Mouse (Mus musculus) megakaryocyte, embryonic 14.5 days (primary cell): ENCODE measurements around the gene Nkd1. TPM values are rescaled to one million over a fixed set of nuclear protein-coding genes. Genes with fewer than 3 reads are reported as not detected.

Experiments used
- H3K27me3 ChIP-seq: replicated peaks from 2 replicates; pipeline ENCODE3; 2012; ENCODE audit warnings: inconsistent platforms
- H3K36me3 ChIP-seq: replicated peaks from 2 replicates; pipeline ENCODE3; 2012; ENCODE audit warnings: low read length, inconsistent platforms, mixed read lengths
- H3K4me1 ChIP-seq: 2 replicates; pipeline ENCODE4 v1.6.1; 2012; ENCODE audit warnings: inconsistent platforms
- H3K4me3 ChIP-seq: replicated peaks from 2 replicates; pipeline ENCODE3; 2012; ENCODE audit warnings: moderate library complexity, mild to moderate bottlenecking, inconsistent platforms
- H3K9me3 ChIP-seq: 2 replicates; pipeline ENCODE4 v1.6.1; 2012; ENCODE audit warnings: inconsistent platforms
- FLI1 ChIP-seq: IDR thresholded peaks from 2 replicates; pipeline ENCODE4 v1.6.1; 2012; ENCODE audit warnings: low read length, inconsistent platforms, mixed read lengths
- GATA1 ChIP-seq: IDR thresholded peaks from 3 replicates; pipeline ENCODE4 v1.6.1; 2012; ENCODE audit warnings: mixed read lengths, low read length, inconsistent platforms, borderline replicate concordance
- polyA plus RNA-seq: library from polyadenylated mRNA; stranded (reverse); fragments of >175 nt; gene quantifications from 2 replicates; pipeline ENCODE4 v1.2.3, GENCODE M21; 2012; ENCODE audit warnings: low replicate concordance; ENCODE audit not compliant: insufficient read depth

Gene Nkd1
- polyA plus RNA-seq, 1 experiment, result 1.3 TPM

DNA sequence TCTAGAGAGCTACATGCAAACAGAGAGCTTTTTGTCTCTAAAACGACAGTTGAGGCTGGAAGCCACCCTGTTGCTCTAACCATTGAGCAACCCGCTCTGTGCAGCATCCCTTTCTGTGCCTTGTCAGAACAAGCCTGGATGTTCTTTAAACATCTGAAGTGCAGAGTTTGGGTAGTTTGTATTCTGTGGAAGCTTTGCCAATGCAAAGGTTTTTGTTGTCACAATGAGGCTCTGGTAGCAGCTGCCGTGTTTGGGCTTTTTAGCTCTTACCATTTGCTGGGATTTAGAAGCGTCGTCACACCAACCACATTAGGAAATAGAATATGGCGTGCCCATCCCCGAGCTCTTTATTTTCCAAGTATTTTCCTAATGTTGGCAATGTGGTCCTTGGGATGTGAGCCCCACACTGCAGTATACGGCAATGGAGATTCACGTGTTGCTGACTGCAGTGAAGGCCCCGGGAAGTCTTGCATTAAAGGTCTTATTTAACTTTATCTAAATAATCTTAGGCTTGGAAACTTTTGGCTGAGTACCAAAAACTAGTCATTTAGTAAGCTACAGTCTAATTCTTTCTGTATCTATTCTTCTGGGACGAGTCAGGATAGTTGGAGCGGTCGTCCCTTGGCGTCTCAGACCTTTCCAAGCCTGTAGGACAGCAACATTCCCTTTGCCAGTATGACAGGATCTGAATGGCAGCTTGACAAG lies 51.9 kb downstream of the Nkd1 start:
- Histone ChIP-seq H3K9me3 (no peaks in the 10 kb centered on the region), H3K27me3 (peaks cover 78% of the 10 kb centered on the region), H3K36me3 (no peaks in the 10 kb centered on the region), H3K4me3 (no peak overlapping the region), H3K4me1 (peaks cover 56% of the 10 kb centered on the region)
- no peak for TF ChIP-seq GATA1
- no peak for TF ChIP-seq FLI1

DNA sequence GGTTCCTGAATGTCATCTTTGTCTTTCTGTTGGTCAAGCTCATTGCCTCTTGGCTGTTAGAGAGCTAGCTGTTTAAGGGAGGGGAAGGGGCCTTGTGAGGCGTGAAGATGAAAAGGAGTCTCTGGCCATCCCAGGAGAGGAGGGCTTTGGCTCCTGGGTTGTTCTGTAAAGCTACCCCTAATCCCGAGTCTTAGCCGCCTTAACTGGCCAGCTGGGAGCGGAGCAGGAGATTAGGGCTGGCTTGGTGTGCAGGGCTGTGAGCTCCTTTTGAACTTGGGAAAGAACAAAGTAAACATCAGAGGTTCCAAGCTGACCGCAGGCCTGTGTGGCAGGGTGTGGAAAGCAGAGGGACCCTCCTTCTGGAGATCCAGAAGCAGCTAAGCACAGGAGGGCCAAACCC lies 53.8 kb downstream of the Nkd1 start:
- Histone ChIP-seq H3K9me3 (no peaks in the 10 kb centered on the region), H3K4me3 (no peak overlapping the region), H3K27me3 (peaks cover 81% of the 10 kb centered on the region), H3K36me3 (no peaks in the 10 kb centered on the region), H3K4me1 (peaks cover 40% of the 10 kb centered on the region)
- TF ChIP-seq GATA1 (no peak), FLI1 (no peak)

DNA sequence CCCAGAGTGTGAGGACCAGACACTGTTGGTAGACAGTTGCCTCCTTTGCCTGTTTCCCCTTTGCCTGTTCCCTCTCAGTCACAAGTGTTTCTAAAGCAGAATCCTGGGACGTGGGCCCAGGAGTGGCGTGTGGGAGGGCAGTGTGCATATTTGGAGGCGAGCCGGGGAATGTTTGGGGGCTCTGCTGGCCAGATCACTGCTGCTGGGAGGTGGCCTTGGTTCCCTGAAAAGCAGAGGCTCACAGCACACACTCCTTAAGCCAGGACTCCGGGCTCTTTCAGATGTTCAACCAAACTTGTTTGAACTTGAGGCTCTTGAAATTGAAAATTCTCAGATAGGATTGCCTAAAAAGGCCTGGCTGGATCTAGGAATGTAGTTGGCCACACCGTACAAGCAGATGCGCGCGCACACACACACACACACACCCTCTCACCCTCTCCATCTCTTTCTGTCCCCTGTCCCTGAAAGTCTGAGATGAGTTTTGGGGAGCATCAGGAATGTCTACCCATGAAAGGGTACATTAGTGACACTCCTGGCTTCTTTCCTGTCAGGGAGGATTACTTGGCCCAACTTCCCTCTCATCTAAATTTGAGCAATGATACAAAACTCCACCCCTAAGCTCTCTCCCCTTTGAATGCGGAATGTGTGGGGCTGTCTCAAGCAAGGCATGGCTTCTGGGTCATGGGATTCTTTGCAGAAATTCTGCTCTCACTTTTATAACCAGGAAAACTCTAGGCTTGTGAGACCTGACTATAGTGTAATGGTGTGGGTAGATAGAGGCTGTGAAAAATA lies 55.4 kb downstream of the Nkd1 start:
- H3K27me3 ChIP-seq, result peaks cover 90% of the 10 kb centered on the region
- no peak for TF ChIP-seq FLI1
- TF ChIP-seq GATA1, result no peak
- H3K9me3 ChIP-seq, result no peaks in the 10 kb centered on the region

DNA sequence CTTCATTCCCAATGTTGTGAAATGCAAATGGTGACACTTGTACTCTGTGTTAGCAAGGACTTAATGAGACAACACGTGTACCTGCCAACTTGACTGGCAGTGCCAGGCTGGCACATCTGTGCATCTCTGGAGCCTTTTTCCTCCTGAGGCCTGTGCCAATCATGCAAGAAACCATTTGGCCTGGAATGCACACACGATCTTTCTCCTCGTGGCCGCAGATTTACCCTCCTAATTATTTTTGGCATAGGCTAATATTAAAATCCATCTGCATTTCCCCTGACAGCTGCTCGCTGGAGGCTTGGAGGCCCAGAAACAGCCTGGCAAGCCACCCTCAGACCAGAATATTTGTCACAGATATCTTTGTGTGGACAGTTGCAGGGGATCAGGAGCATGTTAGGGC lies 56.5 kb downstream of the Nkd1 start:
- Histone ChIP-seq H3K36me3 (no peaks in the 10 kb centered on the region), H3K27me3 (peaks cover 90% of the 10 kb centered on the region), H3K4me1 (peaks cover 23% of the 10 kb centered on the region; the same call in 1 of the 2 replicates), H3K4me3 (no peak overlapping the region), H3K9me3 (no peaks in the 10 kb centered on the region)
- TF ChIP-seq GATA1, result no peak
- no peak for TF ChIP-seq FLI1

More for the DNA sequence above, 55.4 kb downstream of the Nkd1 start:
- peaks cover 33% of the 10 kb centered on the region for H3K4me1 ChIP-seq
- H3K36me3 ChIP-seq, result no peaks in the 10 kb centered on the region
- no peak overlapping the region for H3K4me3 ChIP-seq

DNA sequence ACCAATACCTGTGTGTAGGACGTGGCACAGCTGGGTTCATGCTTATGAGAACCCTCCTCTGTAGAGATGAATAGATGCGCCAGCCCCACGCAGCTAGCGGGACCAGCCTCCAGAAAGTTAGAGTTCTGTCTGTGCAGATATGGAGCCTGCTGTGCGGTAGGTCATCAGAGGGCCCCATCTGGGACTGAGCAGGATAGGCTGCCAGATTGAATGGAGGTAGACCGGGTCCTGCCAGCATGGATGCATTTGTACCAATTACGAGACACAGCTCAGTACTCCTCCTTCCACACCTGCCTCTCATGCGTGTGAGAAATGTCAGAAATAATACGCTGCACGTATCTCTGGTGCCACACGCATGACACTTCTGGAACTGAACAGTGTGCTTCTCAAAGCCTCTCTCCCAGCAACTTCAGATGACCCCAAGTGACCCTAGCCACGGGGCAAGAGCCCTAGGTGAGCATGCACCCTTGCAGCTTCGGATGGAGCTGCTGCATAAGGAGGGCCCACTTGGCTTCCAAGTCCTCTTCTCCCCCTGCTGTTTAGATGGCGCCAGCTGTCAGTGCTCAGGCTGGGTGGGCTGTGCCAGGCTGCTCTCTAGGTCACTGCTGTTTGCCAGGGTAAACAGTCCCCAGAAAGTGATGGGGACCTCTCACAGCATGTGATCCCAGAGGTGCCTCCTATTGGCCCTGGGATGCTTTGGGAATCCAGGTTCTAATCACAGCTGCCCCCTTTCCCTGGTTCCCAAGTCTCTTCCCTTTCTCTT lies 57.4 kb downstream of the Nkd1 start:
- no peak for TF ChIP-seq GATA1
- TF ChIP-seq FLI1, result no peak
- H3K4me3 ChIP-seq, result no peak overlapping the region
- H3K27me3 ChIP-seq, result peaks cover 91% of the 10 kb centered on the region
- no peaks in the 10 kb centered on the region for H3K36me3 ChIP-seq
- peaks cover 23% of the 10 kb centered on the region; the same call in 1 of the 2 replicates for H3K4me1 ChIP-seq
- H3K9me3 ChIP-seq, result no peaks in the 10 kb centered on the region

DNA sequence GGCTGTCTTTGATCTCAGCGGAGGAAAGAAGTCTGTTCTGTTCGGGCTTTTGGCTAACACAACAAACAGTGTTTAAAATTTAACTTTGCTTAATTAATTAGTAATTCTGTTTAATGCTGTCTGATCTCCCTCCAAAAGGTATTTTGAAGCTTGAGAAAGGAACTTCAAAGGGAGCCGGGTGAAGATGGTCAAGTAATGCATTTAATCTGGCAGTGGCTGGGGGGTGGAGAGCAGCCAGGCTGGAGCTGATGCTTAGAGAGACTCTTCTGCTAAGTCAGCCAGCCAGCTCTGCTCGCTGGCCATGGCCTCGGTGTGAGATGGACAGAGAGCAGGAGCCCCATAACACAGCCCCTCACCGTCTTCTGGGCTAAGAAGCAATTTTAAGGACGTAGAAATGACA lies 58.1 kb downstream of the Nkd1 start:
- TF ChIP-seq FLI1, result no peak
- Histone ChIP-seq H3K27me3 (peaks cover 90% of the 10 kb centered on the region), H3K9me3 (no peaks in the 10 kb centered on the region), H3K4me1 (peaks cover 21% of the 10 kb centered on the region; the same call in 1 of the 2 replicates), H3K4me3 (no peak overlapping the region), H3K36me3 (no peaks in the 10 kb centered on the region)

DNA sequence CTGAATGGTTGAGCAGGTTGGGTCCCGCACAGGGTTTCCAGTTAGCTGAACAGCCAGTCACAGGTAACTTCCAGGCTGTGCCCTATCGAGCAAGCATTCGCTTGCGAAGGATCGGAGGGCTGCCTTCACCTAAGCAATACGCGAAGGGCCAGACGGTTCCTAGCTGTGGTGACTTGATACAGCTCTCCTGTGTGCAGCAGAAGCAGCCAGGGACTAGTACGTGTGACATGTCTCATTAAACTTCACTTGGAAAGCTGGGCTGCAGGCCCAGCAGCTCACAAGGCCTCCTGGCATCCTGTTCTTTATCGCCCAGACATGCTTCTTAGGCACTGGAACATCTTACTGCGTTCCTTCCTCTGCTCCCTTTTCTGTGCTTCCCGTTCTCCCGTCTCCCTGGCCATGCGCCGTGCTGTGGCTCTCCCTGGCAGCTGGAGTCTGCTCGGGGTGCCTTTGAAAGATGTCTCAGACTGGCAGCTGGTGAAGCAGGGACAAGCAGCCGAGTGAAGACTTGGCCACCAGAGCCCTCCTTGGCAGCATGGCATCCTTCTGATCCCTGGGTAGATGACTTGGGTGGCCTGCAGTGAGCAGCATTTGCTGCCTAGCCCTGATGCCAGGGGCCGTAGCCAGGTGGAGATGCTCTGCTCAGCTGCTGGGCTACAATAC lies 58.6 kb downstream of the Nkd1 start:
- TF ChIP-seq FLI1 (no peak), GATA1 (no peak)

DNA sequence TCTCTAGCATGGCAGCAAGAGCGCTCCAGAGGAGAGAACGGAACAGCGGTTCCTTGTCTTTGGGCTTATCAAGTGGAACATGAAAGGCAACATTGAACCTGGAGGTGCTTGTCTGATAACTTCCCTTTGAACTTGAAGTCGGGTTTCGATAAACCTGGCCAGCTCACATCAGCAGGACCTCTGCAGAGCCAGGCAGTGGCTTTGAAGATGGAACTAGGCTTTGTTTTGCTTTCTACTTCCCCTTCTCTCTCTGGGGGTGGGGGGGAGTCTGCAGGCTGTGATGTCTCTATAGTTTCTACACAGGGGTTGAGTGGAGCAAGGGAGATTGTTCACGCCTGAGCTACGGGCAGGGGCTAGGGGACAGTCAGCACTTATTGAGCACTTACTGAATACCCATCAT lies 59.6 kb downstream of the Nkd1 start:
- H3K27me3 ChIP-seq, result peaks cover 90% of the 10 kb centered on the region
- TF ChIP-seq GATA1 (no peak), FLI1 (no peak)
- no peaks in the 10 kb centered on the region for H3K36me3 ChIP-seq
- no peaks in the 10 kb centered on the region for H3K9me3 ChIP-seq
- H3K4me1 ChIP-seq, result peaks cover 17% of the 10 kb centered on the region; the same call in 1 of the 2 replicates
- no peak overlapping the region for H3K4me3 ChIP-seq

More for the DNA sequence above, 58.6 kb downstream of the Nkd1 start:
- H3K4me1 ChIP-seq, result peaks cover 17% of the 10 kb centered on the region; the same call in 1 of the 2 replicates
- H3K27me3 ChIP-seq, result peaks cover 90% of the 10 kb centered on the region
- no peak overlapping the region for H3K4me3 ChIP-seq
- no peaks in the 10 kb centered on the region for H3K9me3 ChIP-seq
- H3K36me3 ChIP-seq, result no peaks in the 10 kb centered on the region

DNA sequence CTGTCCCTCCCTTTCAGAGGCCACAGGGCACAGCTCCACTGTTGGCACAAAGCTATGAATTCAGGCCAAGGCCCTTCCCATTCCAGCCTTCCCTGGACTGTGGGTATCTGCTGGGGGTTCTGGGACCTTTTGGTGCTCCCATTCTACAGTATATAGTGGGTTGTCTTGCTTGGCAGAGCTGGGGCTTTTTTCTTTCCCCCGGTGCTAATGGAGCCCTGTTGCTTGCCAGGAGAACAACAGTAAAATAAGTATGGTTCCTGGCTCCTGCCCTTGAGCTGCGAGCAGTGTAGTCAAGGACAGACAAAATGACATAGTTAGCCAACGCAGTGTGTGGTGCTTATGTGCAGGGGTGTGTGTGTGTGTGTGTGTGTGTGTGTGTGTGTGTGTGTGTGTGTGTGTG lies 62.7 kb downstream of the Nkd1 start:
- Histone ChIP-seq H3K9me3 (no peaks in the 10 kb centered on the region), H3K4me1 (peaks cover 31% of the 10 kb centered on the region; the same call in 1 of the 2 replicates), H3K36me3 (no peaks in the 10 kb centered on the region), H3K27me3 (peaks cover 88% of the 10 kb centered on the region), H3K4me3 (no peak overlapping the region)
- no peak for TF ChIP-seq FLI1
- no peak for TF ChIP-seq GATA1
